Mouse (Mus musculus): ENCODE data around the gene Ncbp2.
A peak's percentile ranks its signal among the peaks of the same experiment; 100 is the strongest.

Ncbp2 gene

DNA sequence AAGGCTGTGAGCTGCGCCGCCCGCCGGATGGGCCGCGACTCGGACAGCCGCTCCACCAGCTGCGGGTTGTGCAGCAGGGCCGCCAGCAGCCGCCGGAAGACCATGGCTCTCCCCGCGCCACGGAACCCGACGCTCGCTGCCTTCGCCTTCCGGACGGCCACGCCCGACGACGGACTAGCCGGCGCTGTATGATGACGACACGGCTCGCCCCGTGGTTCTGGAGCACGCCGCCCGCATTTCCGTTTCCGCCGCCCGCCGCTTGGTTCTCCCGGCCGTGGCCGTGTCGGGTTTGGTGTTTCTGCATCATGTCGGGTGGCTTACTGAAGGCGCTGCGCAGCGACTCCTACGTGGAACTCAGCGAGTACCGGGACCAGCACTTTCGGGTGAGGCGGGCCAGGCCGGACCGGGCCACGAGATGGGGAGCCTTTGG lies at the start of gene Ncbp2, which contains the start of gene 0610012G03Rik:
Ncbp2 (plus strand) TSS at position 169 of the 430 bp plus-strand sequence.
0610012G03Rik (minus strand) TSS at position 150 of the 430 bp plus-strand sequence.
- peak; percentile 81 to 95 for DNase-seq (ENCODE audit: low read depth in 1 of 2, low spot score in 2 of 2)

DNA sequence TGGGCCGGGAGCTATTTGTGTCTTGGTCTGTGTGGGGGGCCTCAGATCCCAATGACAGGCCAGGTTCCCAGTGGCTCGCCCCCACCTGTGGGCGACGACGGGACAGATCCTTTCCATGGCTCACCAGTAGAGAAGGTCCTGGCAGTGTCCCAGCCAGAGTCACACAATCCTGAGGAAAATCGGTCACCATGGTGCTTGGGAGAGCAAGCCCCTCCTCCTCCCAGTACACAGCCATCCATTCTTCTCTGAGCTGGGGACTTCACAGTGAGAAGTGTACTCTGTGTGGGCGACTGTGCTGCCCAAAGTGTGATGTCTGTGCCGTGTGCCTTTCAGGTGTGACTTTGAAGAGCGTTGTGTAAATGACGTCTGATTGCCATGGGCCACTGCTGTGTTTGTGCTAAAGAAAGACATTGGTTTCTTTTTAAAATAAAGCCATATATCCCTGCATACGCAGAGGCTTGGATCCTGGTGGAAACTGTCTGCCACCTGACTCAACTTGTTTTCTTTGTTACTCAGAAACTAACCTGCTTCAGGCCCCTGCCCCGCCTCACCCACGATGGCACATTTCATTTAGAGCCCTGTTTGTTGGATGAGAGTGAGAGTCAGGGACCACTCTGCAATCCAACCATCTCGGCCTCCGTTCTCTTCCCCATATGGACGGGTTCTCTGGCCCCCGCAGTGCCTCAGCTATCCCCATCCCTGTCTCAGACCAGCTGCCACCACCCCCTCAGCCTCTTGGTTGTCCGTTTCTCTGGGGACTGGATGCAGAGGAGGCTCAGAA lies 49.6 kb upstream of the Ncbp2 start:
- no peak for DNase-seq (ENCODE audit: low read depth in 1 of 2, low spot score in 2 of 2)

DNA sequence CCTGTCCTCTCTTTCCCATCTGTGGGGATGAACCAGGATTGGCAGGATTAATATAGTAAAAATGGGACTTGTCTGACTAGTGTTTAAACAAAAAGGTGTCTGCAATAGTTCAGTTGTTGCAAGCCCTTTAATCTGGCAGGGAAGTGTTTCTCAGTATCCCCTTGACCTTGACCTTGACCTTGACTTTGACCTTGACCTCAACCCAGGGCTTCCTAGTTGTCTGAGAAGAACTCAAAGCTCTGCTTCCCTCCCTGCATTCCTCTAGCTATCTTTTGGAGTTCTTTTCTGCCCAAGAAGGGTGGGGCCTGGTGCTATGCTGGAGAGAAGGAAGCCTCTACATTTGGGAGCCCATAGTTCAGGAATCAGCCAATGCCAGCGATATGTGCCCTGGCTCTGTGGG lies 46.4 kb upstream of the Ncbp2 start:
- DNase-seq (ENCODE audit: low read depth in 1 of 2, low spot score in 2 of 2) = no peak

DNA sequence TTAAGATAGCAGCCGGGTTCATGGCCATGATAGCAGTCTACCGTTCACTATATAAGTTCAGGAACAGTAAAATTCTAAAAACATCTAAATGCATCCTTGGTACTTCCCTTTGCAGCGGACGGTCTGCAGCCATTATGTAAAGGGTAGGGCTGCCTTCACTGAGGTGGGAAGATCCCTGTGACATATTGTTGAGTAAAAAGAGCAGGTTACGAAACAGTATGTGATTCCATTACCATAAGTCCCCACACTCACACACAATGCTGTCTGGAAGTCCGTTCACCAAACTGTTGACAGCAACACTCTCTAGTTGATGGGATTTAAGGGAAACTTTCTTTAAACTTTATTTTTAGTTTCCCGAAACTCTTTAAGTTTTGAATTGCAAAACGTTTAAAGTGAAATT lies 45.1 kb upstream of the Ncbp2 start:
- DNase-seq (ENCODE audit: low read depth in 1 of 2, low spot score in 2 of 2) = no peak

DNA sequence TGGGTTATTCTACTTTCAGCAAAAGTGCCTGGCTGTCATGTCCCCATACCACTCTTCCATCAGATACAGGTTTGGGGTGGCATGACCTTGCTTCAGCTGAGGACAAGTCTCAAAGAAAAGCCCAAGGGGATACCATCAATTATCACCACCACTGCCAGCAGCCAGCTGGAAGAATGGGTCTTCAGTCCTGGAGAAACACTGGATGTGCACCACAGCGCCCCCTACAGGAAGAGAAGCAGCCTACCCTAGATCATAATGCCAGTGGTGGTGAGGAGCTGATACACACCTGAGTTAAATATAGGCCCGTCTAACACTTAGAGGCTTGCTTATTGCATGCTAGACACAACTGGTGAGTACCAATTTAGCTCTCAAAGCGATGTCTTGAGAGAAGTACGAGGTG lies 43.0 kb upstream of the Ncbp2 start:
- DNase-seq (ENCODE audit: low read depth in 1 of 2, low spot score in 2 of 2) = no peak

DNA sequence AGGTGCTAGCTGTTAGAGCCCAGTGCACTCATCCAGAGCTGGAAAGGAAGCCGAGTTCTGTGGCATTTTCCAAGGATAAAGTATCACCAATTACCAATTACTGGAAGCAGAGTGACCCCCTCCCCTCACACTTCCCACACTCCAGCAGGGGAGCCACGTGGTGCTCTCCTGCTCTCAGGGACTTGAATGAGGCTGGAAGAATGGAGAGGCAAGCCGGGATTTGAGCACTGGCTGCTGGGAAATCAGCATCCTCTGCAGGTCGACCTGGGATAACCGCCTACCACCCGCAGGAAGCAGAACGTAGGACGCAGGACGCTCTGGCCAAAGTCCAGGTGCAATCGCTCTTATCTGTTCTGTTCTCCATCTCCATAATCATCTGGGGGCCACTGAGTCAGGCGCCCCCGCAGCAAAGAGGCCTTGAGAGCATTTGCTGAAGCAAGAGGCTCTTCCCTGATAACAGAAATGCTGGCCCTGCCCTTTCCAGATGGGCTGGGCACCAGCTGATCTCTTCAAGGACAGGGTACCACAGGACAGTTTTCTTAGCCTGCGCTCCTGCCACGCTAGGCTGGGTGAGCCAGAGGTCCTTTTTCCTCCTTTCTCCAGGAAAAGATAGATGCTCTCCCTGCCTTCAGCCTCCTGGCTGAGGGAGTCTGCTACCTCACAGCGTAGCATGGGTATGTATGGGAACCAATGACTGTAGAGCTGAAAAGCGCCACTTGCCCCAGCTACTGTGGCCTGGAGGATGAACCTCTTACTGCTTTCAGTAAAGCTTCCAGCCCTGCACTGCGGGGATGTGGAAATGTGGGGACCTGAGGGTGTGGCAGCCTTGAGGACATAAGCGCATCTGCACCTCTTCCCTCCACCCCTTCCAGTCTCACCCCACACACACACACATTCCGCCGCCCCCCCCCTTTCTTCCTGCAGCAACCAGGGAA lies 42.2 kb upstream of the Ncbp2 start:
- DNase-seq (ENCODE audit: low read depth in 1 of 2, low spot score in 2 of 2) = no peak

DNA sequence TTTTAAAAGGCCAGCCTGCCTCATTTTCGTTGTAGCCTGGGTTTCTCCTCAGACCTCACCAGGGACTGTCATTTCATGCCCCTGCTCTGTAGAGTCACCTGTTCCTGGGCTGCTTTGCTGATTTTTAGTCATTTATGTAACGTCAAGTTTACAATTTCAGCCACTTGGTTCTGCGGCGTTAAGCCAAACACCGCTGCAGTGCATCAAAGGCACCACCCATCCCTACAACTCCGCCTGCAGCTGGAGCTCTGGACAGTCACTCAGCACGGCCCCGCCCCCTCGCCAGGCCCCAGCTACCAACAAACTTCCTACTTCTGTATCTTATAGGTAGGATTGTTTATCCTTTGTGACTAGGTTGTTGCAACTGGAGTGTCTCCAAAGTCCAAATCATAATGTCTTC lies 41.4 kb upstream of the Ncbp2 start:
- no peak for DNase-seq (ENCODE audit: low read depth in 1 of 2, low spot score in 2 of 2)

DNA sequence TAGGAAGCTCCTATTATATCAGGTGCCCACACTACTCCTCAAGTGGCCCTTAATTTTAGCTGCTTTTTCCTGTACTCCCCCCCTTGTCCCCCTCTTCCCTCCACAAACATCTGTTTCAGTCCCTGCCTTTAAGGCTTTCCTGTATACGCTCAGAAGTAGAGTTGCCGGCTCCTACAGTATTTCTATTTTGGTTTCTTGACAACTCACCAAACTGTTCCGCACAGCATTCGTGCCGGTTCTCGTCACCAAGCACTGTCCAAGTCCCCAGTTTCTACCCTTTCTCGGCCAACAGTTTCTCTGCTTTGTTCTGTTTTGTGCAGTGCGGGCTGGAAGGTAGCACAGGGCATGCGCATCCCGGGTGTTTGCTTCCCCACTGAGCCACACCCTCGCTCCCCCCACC lies 39.4 kb upstream of the Ncbp2 start:
- no peak for DNase-seq (ENCODE audit: low read depth in 1 of 2, low spot score in 2 of 2)

DNA sequence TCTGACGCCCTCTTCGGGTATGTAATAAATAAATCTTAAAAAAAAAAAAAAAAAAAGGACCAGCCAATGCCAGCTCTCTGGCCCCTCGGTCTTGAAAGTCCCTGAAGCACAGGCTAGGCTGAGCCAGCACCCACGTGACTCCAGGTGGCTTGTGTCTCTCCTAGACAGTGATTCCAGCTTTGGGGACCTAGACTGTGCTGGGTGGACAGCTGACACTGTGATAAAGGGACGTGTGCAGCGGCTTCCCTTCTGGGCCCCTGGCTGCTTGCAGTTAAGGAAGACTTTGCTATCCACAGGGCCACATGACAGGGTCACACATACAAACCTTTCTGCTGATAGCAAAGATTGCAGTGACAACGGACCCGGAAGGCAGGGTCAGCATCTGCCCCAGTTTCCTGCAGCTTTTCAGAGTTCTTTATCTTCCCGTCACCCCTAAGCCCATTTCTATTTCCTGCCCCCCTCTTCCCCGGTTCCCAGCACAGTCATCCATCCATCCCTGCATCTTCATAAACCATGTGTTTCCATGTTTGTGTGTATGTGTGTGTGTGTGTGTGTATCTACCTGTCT lies 37.9 kb upstream of the Ncbp2 start:
- no peak for DNase-seq (ENCODE audit: low read depth in 1 of 2, low spot score in 2 of 2)

DNA sequence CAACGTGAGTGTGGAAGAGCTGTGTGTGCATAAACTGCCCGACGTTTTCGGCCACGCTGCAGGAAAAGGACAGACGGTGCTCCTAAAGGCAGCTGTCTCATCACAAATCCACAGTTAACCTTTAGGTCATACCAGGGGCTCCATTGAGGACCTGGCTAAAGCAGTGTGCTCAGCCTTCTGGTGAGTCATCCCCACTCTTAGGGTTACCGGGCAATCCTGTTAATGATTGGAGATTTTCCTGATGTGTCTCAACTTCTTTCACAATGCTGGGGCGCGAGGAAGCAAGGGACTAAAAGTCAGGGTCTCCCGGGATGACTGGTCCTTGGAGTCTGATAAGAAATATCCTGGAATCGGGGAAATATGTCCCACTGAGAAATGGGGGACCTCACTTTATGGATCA lies 30.5 kb upstream of the Ncbp2 start:
- DNase-seq (ENCODE audit: low read depth in 1 of 2, low spot score in 2 of 2) = no peak

DNA sequence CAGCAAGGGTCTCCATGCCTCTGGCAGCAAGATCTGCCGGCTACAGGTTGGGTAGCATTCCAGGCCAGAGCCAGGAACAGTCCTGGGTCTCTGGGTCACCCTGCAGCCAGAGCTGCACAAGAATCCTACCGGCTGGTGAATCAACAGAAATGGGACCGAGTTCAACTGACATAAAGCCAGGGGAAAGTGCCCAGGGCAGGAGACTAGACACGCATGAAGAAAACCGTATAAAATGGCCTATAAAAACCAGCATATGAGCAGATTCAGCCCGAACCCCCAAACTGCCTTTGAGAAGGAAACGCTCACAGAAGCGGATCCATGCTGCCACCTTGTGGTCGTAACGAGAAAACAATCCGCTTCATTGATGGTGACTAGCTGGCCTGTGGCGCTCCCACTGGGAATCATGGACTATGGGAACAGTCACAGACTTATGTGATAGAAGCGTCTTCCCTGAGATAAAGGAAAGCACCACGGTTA lies 30.0 kb upstream of the Ncbp2 start:
- DNase-seq (ENCODE audit: low read depth in 1 of 2, low spot score in 2 of 2) = peak in 1 of 2 experiments; percentile 48

DNA sequence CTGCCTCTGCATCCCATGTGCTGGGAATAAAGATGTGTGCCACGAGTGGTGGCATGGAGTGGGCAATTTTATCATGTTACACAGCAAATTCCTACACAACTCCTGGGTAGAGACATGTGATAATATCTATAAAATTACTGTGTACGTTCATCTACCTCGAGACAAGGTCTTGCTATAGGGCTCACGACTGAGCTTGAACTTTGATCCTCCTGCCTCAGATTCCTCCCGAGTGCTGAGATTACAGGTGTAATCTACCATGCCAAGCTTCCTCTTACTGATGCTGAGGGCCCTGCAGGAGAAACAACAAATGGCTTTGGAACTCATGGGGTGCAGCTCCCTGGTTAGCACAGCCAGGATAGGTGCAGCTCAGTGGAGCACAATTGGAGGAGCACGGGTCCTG lies 23.9 kb upstream of the Ncbp2 start:
- no peak for DNase-seq (ENCODE audit: low read depth in 1 of 2, low spot score in 2 of 2)

DNA sequence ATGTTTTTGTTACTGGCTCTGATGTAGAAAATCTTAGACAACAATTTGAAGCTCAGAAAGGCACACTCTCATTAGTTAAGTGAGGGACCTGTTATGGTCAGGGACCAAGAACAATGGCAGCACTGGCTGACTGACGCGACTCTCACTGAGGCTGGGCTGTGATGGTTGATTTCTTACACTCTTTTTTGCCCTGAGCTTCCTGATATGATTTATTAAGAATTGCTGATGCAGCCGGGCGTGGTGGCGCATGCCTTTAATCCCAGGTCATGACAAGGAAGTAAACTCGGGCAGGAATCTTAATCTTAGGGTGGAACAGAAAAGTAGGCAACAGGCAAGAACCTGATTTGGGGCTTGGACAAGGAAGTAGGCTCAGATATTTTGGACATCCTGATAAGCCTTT lies 22.2 kb upstream of the Ncbp2 start:
- DNase-seq (ENCODE audit: low read depth in 1 of 2, low spot score in 2 of 2) = no peak

DNA sequence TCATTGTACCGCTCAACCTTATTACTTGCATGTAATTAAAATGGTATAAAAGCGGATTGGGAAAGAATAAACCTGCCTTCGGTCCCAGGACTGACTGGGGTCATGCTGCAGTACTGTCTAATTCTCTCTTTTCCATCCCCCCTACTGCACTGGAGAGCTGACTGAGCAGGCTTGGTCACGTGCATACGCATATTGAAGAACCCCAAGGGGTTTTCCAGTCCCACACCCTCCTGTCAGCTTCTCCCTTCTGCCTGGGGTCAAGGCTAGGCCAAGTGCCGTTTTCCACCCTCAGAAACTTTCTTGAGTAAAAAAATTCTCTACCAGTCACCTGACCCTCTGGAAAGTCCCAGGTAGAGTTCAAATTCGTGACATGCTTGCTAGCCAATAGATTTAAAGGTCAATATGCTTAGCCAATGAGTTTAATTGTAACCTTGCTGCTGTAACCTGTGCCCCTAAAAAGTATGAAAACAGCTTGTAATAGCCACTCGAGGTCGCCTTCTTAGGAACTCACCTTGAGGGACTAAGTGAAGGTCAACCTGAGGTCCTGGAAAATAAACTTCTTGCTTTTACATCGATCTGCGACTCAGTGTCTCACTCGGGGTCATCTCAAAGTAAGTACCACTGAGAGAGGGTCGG lies 21.6 kb upstream of the Ncbp2 start:
- DNase-seq (ENCODE audit: low read depth in 1 of 2, low spot score in 2 of 2) = peak in 1 of 2 experiments; percentile 66

DNA sequence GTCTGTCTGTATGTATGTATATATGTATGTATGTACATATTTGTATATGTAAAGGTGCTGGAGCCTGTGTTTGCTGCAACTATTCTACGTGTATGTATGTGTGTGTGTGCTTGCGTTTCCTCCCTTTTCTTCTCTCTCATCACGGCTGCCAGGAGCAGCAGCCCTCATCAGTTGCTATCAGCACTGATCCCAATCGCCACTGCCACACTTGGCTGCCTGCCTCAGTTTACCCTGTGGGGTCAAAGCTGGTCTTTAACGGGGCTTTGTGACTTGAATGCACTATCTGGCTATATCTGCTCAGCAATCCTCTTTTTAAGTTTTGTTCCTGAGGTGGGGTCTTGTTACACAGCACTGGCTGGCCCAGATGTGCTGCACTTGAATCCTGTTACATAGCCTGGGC lies 20.9 kb upstream of the Ncbp2 start:
- DNase-seq (ENCODE audit: low read depth in 1 of 2, low spot score in 2 of 2) = no peak

DNA sequence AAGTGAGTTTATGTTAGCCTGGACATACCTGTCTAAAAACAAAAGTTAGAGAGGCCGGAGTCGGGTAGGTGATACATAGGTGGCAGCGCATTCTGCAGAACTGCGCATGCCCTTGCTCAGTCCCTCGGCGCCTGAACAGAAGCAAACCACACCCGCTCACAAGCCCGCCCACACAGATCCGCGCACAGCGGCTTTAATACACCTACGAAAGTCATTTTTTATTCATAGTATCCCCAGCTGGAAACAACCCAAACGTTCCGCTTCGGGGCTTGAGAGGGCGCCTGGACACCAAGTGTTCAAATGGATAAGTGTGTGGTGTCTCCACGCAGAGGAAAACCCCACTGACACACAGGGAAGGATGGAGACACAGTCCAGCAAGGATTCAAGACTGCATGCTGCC lies 17.0 kb upstream of the Ncbp2 start:
- no peak for DNase-seq (ENCODE audit: low read depth in 1 of 2, low spot score in 2 of 2)

DNA sequence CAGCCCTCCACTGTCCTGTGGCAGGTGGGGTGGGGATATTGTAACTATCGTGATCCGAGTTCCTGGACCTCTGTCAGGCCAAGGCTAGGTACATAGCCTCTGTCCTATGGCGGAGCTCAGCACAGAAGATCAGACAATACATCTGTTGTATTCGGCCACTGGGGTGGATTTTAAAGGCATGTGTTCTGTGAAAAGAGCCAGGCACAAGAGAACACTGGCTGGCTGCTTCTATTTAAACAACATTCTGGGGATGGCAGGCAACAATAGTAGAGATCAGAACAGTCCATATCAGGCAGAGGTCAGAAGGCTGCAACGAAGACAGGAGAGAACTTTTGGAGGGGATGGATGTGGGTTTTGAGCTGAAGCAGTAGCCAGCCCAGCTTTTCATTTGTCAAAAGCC lies 16.1 kb upstream of the Ncbp2 start:
- no peak for DNase-seq (ENCODE audit: low read depth in 1 of 2, low spot score in 2 of 2)

DNA sequence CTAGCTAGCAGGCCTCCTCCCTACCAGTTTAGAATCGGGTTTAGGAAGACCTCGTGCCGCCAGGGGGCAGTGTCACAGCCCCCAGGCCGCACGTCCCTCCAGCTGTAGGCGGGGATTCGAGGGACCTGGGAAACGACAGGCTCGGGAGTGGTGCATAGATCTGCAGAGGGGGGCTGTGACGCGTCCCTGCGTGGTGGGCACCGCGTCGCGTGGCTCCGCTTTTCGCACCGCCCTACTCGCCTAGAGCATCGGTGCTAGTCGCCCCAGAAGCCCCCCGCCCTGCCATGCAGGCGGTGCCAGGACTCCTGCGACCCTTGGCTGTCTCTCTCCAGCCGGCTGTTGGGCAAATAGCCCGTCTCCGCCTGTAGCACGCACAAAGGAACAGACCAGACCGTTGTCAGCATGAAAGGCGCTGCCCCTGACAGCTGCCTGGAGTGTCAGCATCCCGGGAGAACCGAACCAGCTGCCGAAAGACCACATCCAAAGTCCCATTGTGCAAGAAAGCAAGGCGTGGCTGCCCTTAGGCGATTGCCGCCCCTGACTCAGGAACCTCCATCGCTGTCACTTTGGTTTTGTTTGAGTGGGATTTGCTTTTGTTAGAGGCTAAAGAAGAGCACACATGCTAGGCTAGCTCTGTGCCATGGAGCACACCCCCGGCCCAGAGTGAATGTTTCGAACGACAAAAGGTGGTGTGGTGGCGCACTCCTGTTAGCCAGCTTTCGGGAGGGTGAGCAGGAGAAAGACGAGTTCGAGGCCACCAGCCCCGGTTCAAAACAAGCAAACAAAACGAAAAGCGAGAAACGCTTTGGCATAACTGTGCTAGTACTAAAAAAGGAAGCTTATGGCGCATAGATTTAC lies 15.2 kb upstream of the Ncbp2 start:
- peak; percentile 38 to 73 for DNase-seq (ENCODE audit: low read depth in 1 of 2, low spot score in 2 of 2)

DNA sequence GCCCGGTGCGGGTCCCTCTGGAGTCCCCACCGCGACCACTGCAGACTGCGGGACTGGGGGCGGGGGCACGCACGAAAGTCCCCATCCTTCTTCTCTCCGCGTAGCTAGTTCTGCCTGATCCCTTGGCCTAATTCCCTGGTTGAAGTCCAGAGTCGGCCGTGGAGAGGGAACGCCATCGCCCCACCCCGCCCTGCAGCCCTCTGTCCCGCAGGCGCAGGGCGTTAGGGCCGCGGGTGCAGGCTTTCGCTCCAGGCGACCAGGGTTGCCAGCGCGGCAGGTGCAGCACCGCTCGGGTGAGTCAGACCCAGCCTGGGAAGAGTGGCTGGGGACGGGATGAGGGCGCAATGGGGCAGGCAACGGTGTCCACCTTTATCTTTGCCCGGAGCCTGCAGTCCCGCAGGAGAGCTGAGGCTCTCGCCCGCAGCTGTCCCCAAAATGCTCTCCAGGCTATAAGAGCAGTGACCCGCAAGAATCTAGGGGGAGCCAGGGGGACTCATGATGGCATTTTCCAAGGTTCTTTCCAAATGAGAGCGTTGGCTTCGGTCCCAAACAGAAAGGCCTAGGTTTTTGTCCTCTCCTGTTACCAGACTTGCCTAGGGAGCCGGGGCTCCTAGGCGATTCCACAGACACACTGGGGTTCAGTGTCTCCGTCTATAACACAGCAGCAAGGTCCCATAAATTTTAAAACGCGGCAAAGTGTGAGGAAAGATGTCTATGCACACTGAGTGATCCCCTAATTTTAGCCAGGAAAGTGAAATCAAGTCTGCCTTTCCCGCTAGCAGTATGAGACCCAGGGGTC lies 14.4 kb upstream of the Ncbp2 start, which contains the start of gene Pigz:
Pigz (plus strand) TSS at position 101 of the 799 bp plus-strand sequence.
- DNase-seq (ENCODE audit: low read depth in 1 of 2, low spot score in 2 of 2) = peak in 1 of 2 experiments; percentile 8

Measured in monocyte, adult 2 months (primary cell).